Mouse (Mus musculus): ENCODE results near the gene Mgat4b. TPM values are rescaled to one million over a fixed set of nuclear protein-coding genes. Genes with fewer than 3 reads are reported as not detected.

Gene Mgat4b
- total RNA-seq, 4 experiments from 2014 or later = 61.3 to 68.0 (median 65.8) TPM

Small RNA genes within 50 kb of the gene (microRNA-seq; reads per million reads assigned to microRNA genes)
- 0.44 to 2.7 reads per million in 2 experiments for gene Mir6919

Other genes with a start within 250 kb of the Mgat4b start
- 100 to 1,000 TPM in 3 of 4 experiments, 10 to 100 TPM in 1; 99.1 to 110 (median 102) TPM for gene Rnf130, start 185.5 kb upstream of the Mgat4b start, total RNA-seq (2022)
- 100 to 1,000 TPM; 125 to 140 (median 133) TPM for gene Tbc1d9b, start 79.5 kb upstream of the Mgat4b start, total RNA-seq (2022)
- 10 to 100 TPM; 14.4 to 19.1 (median 15.7) TPM for gene Mrnip, start 36.4 kb upstream of the Mgat4b start, total RNA-seq (2022)
- 100 to 1,000 TPM; 498 to 523 (median 522) TPM for gene Sqstm1, start 63 bp upstream of the Mgat4b start, total RNA-seq (2022)
- 10 to 100 TPM in 1 of 4 experiments, 1 to 10 TPM in 3; 8.0 to 15.8 (median 8.8) TPM for gene Ltc4s, start 27.7 kb downstream of the Mgat4b start, total RNA-seq (2022)
- 10 to 100 TPM in 3 of 4 experiments, 1 to 10 TPM in 1; 9.9 to 11.1 (median 10.6) TPM for gene Maml1, start 81.4 kb downstream of the Mgat4b start, total RNA-seq (2022)
- gene Canx, start 114.8 kb downstream of the Mgat4b start, total RNA-seq (2022) = 100 to 1,000 TPM; 371 to 437 (median 413) TPM
- not detected for gene Cby3, start 143.6 kb downstream of the Mgat4b start, total RNA-seq (2022)
- gene Hnrnph1, start 166.1 kb downstream of the Mgat4b start, total RNA-seq (2022) = 100 to 1,000 TPM; 180 to 274 (median 221) TPM
- gene Rufy1, start 220.2 kb downstream of the Mgat4b start, total RNA-seq (2022) = 10 to 100 TPM; 28.2 to 31.5 (median 29.8) TPM